Mouse (Mus musculus): Measurements from ENCODE around the gene Deup1. TPM values are rescaled to one million over a fixed set of nuclear protein-coding genes. Genes with fewer than 3 reads are reported as not detected.
"Not testable (repeated sequence)": the region's sequence is repeated elsewhere in the genome, so short reads cannot be mapped to it uniquely, and the experiment has no call there.

The Deup1 gene
- total RNA-seq, 2 experiments from 2014 or later = 0.29 to 0.49 TPM

DNA sequence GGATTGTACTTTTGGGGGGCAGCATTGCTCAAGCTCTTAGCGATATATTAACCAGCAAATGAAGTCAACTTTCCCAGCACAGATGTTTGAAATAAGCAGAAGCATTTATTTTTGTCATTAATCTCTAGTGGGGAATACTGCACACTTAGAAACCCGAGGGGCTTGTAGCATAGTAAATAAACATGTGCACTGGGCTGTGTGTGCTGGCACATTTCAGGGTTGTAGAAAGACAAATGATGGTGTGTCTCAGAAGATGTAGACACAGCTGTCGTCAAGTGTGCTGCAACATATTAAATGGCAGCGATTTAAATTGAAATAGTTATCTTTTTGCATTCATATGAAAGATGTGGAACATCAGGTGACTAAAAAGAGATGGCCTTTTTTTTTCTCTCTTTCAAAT lies 31.1 kb downstream of the Deup1 start:
- intact Hi-C loops (cut with DNase I) = no loop called here
- no peak for DNase-seq (ENCODE audit: low spot score in 2 of 2)

DNA sequence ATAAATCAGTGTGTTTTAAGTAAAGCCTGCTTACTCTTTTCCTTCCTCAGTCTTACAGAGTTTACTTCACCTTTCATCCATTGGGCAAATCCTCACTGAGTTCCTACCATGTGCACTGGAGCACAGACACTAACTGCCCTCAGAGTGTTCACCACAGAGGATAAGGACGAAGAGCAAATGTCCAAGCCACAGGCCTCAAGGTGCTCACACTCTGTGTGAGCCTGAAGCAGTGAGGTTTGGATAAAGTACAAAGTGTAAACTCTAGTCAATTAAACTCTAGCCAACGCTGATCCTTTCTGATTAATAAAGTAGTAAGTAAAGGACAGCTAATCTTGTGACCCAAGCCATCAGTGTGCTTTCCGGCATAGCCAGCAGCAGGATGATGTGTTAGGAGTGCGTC lies 33.6 kb downstream of the Deup1 start:
- no peak for DNase-seq (ENCODE audit: low spot score in 2 of 2)
- intact Hi-C loops (cut with DNase I) = no loop called here

DNA sequence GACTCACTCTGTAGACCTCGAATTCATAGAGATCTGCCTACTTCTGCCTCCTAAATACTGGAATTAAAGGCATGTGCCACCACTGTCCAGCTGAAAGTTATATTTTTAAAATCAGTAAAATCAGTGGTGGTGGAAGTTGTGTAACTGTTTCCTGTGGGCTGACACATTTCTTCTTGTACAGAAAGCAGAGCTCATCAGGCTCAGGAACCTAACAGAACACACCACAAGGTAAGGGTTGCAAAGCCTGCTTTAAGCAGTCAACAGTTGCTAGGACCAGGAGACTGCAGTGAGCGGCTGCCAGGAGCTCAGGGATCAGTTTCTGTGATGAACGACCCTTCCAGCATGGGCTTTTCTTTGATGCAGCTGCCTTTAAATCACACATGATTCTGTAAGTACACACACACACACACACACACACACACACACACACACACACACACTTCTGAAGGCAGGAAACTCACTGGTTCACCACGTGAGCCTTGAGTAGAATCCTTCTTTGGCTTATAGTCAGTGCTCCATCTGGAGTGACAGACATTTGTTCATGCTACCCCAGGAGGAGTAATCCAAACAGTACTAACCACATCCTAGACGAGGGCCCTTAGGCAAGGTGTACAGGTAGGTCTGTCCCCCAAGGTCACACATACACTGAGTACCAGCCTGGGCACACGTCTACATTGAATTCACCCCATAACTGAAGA lies 40.4 kb downstream of the Deup1 start:
- DNase-seq (ENCODE audit: low spot score in 2 of 2) = no peak
- intact Hi-C loops (cut with DNase I) = no loop called here

DNA sequence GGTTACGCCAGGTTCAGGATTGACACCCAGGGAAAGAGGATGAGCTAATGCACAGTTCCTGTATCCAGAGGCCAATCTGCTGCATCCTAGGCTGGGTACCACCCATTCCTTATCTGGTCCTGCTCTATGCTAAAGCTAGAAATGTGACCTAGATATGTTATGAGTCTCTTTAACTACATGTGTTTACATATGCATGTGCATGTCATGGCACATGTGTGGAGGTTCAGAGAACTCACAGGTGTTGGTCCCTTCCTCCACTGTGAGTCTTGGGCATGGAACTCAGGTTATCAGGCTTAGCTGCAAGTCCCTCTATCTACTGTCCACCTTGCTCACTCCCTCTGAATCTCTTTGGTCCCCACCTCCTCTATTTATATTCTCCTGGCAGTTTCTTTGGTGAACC lies 41.8 kb downstream of the Deup1 start:
- intact Hi-C loops (cut with DNase I) = no loop called here
- no peak for DNase-seq (ENCODE audit: low spot score in 2 of 2)

DNA sequence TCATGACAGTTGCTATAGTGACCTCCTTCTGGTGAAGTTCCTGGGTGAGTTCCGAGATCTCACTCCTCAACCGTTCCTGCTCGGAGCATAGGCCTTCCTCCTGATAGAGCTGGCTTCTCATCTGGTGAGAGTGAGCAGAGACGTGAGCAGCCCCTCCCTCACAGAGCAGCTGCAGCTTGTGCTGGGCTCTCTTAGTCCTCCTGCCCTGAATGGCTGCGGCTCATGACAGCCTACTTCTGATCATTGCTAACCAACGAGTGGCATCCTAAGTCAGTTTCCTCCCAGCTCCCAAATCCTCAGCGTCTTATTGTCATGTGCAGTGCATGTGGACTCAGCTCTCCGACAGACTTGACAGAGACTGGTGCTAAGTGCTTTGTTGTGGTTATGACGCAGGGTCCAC lies 43.5 kb downstream of the Deup1 start:
- DNase-seq (ENCODE audit: low spot score in 2 of 2) = no peak
- intact Hi-C loops (cut with DNase I) = no loop called here

DNA sequence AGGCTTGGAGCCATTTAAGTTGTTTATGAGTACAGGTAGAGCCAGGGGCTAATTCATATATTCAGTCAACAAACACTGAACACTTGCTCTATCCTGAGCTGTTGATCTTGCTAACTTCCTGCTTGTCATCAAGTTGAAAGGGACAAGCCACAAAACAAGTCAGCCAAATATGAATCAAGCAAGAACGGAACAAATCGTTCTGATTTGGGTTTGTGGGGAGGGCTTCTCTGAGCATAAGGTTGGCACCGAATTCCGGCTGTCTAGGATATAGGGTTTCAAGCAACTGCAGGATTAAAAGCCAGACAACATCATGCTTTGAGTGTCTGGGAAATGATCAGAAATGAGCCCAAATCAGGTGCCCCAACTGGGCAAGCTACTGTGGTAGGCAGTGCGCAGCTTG lies 45.7 kb downstream of the Deup1 start:
- intact Hi-C loops (cut with DNase I) = no loop called here
- DNase-seq (ENCODE audit: low spot score in 2 of 2) = no peak

DNA sequence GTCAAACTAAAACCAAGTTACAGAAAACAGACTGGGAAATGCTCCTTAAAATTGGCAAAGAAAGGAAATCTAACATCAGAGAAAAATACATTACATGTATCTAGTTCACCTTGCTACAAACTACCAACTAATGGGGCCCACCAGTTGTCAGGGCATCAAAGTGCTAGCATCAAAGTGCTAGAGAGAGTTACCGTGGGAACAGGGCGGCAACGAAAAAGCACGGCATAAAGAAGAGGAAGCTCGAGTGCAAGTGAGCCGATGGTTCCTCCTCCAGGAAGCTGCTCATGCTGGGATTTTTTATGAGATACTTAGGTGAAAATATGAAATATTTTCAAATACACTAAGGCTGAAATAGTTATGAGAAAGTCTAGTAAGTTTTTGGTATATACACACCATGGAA lies 47.6 kb downstream of the Deup1 start:
- no peak for DNase-seq (ENCODE audit: low spot score in 2 of 2)
- intact Hi-C loops (cut with DNase I) = no loop called here

DNA sequence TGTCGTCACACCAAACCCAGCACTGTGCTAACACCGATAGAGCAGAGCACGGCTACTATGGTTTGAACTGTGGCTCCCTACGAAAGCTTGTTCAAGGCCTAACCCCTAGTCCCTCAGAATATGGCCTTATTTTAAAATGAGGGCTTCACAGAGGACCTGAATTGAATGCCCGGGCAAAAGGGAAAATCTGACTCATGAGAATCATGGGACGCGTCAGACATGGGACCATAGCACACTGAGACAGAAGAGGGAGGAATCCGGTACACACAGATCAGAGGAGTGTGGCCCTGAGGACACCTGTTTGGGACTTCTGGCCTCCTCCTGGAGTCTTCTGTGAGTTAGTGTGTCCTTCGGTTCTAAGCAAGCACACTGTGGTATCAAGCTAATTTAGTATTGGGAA lies 48.8 kb downstream of the Deup1 start:
- no peak for DNase-seq (ENCODE audit: low spot score in 2 of 2)
- intact Hi-C loops (cut with DNase I) = no loop called here

DNA sequence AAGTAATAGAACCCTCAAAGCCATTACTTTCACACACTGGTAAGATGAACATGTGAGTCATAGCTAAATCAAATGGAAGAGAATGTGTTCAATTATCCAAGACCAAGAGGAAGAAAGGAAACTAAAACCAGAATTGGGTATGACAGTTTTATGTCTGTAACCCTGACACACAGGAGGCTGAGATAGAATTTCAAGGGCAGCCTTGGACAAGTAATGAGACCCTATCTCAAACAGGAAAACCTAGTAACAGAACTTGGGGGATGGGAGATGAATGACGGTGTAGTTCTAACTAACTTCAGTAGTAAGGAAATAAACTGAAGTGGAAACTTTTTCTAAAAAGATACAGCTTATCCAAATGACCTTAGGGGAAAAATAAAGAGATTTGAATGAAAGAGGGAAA lies 49.3 kb downstream of the Deup1 start:
- DNase-seq (ENCODE audit: low spot score in 2 of 2) = no peak
- intact Hi-C loops (cut with DNase I) = no loop called here

DNA sequence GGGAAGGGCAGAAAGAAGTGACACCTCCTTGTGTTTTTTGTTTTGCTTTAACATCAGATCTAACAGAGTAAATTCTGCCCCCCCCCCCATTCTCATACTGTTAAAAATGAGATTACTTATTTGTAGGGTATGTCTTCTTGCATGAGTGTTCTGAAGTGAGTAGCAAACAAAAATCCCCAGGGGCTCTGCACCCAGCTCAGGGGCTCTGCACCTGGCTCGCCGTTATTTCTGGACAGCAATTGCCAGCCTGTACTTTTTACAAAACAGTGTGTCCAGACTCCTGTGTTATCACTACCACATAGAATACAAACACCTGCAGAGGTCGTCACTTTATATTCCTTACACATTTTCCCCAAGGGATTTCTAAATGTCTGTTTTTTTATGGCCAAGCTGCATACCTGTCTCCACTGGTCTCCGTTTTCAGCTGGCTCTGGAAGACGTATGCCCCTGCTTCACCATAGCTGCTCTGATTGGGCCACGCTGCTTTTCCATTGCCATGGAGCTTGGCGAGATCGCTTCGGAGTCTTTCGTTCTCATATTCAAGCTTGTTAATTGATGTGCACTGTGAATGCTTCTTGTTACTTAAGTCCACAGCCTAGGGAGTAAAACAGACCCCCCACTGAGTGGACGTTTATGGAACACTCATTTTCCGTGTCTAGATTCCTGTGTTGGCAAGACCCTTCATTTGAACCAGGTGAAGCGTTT lies 52.8 kb downstream of the Deup1 start:
- intact Hi-C loops (cut with DNase I) = no loop called here
- DNase-seq (ENCODE audit: low spot score in 2 of 2) = no peak

DNA sequence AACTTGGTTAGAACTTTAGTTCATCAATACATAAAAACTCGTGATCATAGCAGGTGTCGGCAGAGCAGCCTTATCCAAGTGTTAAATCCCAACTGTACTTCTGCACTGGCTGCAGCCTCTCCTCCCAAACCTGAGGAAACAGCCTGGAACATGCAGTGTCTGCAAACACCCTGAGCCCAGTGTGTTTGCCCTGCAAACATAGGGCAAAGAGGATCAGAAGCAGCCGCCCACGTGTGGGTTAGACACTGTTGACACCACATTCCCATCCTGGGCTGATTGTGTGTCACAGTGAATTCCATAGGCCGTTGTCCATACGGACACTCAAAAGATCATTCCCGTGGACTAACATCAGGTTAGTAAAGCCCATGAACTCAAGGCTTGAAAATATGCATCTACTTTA lies 65.4 kb downstream of the Deup1 start:
- intact Hi-C loops (cut with DNase I) = no loop called here
- DNase-seq (ENCODE audit: low spot score in 2 of 2) = no peak

DNA sequence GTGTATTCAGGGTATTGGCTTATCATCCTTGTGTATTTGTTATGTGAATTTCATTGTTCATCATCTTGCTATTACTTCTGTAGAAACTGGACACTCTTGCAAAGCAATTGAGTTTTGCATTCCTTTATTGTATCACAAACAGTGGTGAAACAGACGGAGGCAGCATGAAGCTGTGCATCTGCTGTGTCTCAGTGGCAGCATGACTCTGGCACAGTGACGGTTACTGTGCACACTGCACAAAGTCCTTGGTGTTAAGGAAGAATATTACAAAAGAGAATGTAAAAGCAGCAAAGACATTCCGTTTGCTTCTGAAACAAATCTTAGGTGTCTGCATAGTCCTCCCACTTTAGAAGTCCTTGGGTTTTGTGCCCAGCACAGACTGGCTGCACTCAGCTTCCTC lies 67.3 kb downstream of the Deup1 start:
- intact Hi-C loops (cut with DNase I) = no loop called here
- DNase-seq (ENCODE audit: low spot score in 2 of 2) = no peak

DNA sequence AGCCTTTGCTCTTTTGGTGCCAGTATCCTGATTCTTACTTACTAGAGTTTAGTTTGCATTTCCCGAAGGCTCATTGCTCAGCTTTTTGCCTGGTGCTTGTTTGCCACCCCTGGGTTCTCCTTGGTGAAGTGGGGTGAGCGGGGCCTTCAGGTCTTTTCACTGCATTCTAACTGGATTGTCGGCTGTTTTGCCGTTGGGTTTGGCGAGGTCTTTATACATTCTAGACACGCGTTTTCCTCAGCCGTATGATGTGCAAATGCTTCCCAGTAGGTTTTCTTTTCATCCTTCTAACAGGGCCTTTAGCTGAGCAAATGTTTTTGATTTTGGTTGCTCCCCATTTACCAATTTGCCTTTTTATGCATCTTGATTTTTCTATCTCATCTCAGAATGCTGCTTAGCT lies 74.4 kb downstream of the Deup1 start:
- intact Hi-C loops (cut with DNase I) = no loop called here
- no peak for DNase-seq (ENCODE audit: low spot score in 2 of 2)

DNA sequence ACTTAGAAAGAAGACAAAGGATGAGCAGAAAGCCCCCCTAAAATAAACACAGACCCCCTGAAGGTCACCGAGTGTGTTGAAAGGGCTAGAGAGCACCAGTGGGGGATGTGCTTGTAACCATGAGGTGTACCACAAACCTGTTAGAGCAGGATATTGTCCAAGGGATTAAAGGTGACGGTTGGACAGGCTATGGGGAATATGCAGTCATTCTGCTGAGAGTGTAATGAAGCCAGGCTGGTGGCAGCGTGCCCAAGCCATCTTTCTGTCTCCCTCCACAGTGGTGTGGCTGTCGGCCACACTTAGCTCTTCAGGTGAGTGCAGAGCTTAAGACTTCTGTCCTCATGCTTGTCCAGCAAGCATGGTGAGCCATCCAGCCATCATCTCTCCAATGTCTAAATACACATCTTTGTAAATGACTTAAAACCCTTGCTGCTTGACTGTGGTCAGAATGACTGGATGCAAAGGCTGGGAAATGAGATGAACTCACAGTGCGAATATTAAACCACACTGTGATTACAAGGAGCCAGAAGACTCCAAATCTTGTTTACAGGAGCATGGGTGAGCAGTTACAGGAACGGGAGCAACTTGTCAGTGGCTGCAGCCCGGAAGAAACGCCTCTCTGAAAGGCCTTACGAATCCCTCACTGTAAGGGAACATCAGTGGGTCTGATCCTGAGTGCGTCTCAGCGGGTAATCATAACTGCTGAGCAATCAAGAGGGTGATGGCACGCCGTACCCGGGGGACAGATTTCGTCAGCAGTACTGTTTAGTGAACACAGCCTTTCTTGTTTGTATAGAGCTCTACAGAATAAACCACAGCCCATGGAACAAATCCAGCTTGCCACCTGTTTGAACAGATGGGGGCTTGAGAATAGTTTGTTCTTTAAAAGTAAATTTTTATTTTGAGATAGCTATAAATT lies 75.5 kb downstream of the Deup1 start:
- DNase-seq (ENCODE audit: low spot score in 2 of 2) = no peak
- intact Hi-C loops (cut with DNase I) = no loop called here

DNA sequence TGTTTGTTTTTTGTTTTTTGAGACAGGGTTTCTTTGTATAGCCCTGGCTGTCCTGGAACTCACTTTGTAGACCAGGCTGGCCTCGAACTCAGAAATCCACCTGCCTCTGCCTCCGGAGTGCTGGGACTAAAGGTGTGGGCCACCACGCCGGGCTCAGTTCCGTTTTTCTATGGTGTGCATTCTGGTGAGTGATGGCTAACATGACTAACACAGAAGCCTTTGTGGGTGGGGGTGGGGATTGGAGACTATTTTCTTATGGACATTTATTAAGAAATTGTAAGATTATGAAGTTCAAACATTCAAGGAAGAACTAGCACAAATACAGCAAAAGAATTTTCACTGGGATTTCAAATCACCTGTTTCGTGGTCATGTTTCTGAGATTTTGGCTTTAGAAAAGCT lies 76.7 kb downstream of the Deup1 start:
- not testable (repeated sequence) for DNase-seq (ENCODE audit: low spot score in 2 of 2)

DNA sequence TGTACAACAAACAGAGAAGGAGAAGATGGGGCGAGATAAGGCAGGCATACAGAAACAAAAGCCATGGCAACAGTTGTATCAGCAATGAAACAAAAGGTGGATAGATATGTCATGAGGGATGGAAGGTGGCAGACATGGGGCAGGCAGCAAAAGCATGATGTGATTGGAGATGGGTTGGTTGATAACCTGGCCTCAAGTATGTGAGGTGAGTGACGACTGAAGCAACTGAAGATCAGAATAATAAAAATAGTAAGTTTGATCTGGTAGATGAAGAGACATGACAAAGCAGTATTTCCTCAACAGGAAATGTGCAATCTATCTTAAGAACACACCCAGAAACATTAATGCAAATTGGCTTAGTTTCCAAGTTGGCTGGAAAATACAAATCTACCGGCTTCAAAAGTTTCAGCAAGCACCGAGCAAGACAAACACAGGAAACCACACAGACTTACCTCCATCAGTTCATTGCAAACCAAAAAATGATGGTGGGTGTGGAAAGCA lies 77.2 kb downstream of the Deup1 start:
- intact Hi-C loops (cut with DNase I) = no loop called here
- no peak for DNase-seq (ENCODE audit: low spot score in 2 of 2)

More for the DNA sequence above, 76.7 kb downstream of the Deup1 start:
- intact Hi-C loops (cut with DNase I) = not testable (repeated sequence)

DNA sequence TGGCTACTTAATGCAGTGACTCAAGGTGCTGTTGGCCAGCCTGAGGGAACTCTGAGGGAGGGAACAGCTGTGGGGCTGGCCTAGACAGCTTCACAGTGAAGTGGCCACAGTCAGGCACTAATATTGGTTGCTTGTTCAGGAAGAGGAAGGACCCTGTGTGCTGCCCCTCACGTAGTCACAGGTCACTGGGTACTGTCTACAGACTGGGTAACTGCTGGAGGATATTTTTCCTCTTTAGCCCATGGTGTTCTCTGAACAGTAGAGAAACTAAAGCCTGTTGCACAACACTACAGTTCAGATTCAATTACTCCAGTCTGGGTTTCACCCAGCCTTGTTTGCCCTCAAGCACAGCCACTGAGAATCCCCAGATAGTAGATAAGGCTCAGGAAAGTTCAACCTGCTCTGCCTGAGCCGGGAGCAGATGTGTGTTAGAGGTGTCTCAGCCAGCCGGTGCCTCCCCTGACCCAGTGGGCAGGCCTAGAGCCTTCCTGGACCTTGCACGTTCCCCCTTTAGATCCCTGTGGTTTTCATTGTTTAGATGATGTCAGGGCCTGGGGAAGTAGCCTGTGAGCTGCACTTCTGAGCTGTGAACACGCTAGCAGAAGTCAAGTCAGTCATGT lies 85.9 kb downstream of the Deup1 start:
- intact Hi-C loops (cut with DNase I) = no loop called here
- no peak for DNase-seq (ENCODE audit: low spot score in 2 of 2)

DNA sequence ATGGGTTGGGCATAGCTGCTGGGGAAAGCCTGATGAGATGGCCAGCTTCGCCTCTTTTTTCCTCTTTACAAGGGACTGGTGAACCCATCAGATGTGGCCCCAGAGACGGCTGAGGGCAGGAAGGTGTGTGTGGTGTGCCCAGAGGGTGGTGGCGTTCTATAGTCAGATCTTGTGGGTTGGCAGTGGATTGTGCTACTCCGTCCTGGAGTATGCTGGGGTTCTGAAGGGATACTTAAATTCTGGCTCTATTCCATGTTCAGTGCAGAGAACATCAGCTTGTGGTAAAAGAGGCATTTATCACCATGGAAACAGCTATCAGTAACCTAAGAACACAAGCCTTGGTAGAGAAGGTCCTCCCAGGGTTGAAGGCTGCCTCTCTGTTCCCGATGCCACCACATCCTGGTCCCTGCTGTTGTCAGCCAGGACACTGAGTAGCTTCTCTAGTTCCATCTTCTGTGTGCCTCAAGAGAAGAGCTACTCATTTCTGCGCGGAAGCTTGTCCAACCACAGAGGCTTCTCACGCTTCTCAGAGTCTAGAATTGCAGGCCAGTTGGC lies 88.7 kb downstream of the Deup1 start:
- intact Hi-C loops (cut with DNase I) = no loop called here
- DNase-seq (ENCODE audit: low spot score in 2 of 2) = no peak

DNA sequence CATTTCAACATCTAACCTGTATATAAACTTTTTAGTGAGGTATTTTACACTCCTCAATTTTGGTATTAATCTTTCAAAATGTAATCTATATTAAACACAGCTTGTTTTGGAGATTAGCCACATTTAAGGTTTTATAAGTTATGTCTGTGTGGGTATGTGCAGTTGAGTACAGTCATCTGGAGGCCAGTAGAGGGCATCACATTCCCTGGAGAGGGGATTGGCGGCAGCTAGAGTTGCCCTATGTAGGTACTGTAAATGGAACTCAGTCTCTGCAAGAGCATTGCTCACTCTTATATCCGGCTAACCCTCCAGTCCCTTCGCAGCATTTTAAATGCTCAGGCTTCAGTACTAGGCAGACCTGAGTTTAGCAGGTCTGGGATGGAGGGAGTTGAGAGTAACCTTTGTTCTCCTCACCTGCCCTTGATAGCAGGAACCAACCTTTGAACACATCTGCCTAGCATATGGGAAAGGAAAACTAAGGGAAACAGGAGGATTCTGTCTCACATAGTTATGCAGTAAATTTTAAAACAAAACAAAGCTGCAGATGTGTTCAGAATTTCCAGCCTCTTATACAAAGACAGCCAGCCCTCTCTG lies 90.2 kb downstream of the Deup1 start:
- DNase-seq (ENCODE audit: low spot score in 2 of 2) = no peak
- intact Hi-C loops (cut with DNase I) = no loop called here
